In the genomic region with DNA sequence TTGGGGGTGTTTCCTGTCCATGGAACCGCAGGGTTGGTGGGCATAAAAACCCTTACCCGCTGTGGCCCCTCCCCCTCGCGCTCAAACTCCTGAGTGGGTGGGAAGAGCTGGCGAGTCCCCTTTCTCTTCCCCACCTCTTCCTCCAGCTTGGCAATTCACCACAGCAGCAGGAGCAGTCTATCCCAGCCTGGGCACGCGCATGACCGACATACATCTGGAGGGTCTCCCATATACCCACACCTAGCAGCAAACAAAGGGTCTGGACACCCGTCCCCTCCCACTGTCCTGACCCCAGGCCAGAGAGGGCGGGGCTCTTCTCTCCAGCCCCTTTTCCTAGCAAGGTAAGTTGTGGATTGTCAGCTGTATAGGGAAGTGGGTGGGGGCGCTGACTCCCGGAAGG, we compare ENCODE assay signal across 8 mouse cellular contexts. TPM values are rescaled to one million over a fixed set of nuclear protein-coding genes. Genes with fewer than 3 reads are reported as not detected.
A peak's percentile ranks its signal among the peaks of the same experiment; 100 is the strongest.
DNase-seq lines count a peak whose midpoint lies in the region; ATAC-seq and TF ChIP-seq lines count a peak whose summit lies in the region.

No protein-coding gene starts in this region.

- no peaks in the 10 kb centered on the region for H3K27me3 ChIP-seq in neural tube, embryonic 11.5 days (ENCODE audit: control insufficient read depth, insufficient read depth, low read length)
- no peaks in the 10 kb centered on the region for H3K27me3 ChIP-seq in limb, embryonic 11.5 days (ENCODE audit: control insufficient read depth, insufficient read depth, low read length)

- no peak overlapping the region for H3K27ac ChIP-seq in neural tube, embryonic 11.5 days (ENCODE audit: low read depth, low read length)
- H3K27ac ChIP-seq in limb, embryonic 11.5 days (replicated peaks; ENCODE audit: low read depth, low read length): 0 out of 2 replicates have a peak overlapping the region, but pooled peaks have one; percentile 15
- H3K27ac ChIP-seq in olfactory bulb, adult 2 months (ENCODE audit: insufficient read depth, low read depth, low read length): peak overlapping the region; percentile 2; the same call in 1 of the 2 replicates

- no peaks in the 10 kb centered on the region for H3K9me3 ChIP-seq in neural tube, embryonic 11.5 days (ENCODE audit: control insufficient read depth, low read length)
- no peaks in the 10 kb centered on the region for H3K9me3 ChIP-seq in limb, embryonic 11.5 days (ENCODE audit: control insufficient read depth, low read length)

- H3K36me3 ChIP-seq in neural tube, embryonic 11.5 days (ENCODE audit: control insufficient read depth, insufficient read depth, low read length): no peaks in the 10 kb centered on the region
- no peaks in the 10 kb centered on the region for H3K36me3 ChIP-seq in limb, embryonic 11.5 days (ENCODE audit: control insufficient read depth, insufficient read depth, low read length)

- H3K9ac ChIP-seq in neural tube, embryonic 11.5 days (ENCODE audit: low read length): peak overlapping the region; percentile 1; the same call in 1 of the 2 replicates
- H3K9ac ChIP-seq in limb, embryonic 11.5 days (ENCODE audit: low read length): peak overlapping the region; percentile 47; the same call in 1 of the 2 replicates

- peaks cover 9% of the 10 kb centered on the region for H3K4me1 ChIP-seq in neural tube, embryonic 11.5 days (ENCODE audit: control insufficient read depth, insufficient read depth, low read length)
- peaks cover 24% of the 10 kb centered on the region for H3K4me1 ChIP-seq in limb, embryonic 11.5 days (ENCODE audit: control insufficient read depth, insufficient read depth, low read length)
- H3K4me1 ChIP-seq in olfactory bulb, adult 2 months (ENCODE audit: control insufficient read depth, insufficient read depth, low read length): peaks cover 17% of the 10 kb centered on the region

- no peak for TF ChIP-seq CTCF in olfactory bulb, adult 2 months (IDR thresholded peaks at IDR 0.05; ENCODE audit: insufficient read depth, low read depth, low read length)

- TF ChIP-seq POLR2A in olfactory bulb, adult 2 months (IDR thresholded peaks at IDR 0.05; ENCODE audit: insufficient read depth, low read depth, low read length): no peak

- peak overlapping the region; percentile 0; the same call in 1 of the 2 replicates for H3K4me3 ChIP-seq in neural tube, embryonic 11.5 days (ENCODE audit: low read depth, low read length)
- H3K4me3 ChIP-seq in limb, embryonic 11.5 days (ENCODE audit: low read depth, low read length): peak overlapping the region; percentile 27
- H3K4me3 ChIP-seq in olfactory bulb, adult 2 months (ENCODE audit: insufficient read depth, low read depth, low read length): peak overlapping the region; percentile 37

- WGBS in neural tube, embryonic 11.5 days: 6% methylated on average over 12 of the region's 12 CpGs
- WGBS in limb, embryonic 11.5 days: 6% methylated on average over 12 of the region's 12 CpGs
- WGBS in olfactory bulb, adult 2 months: 4% methylated on average over 12 of the region's 12 CpGs

- ATAC-seq in neural tube, embryonic 11.5 days (ENCODE audit: insufficient read depth, low FRiP score, low TSS enrichment): no peak
- ATAC-seq in limb, embryonic 11.5 days (ENCODE audit: insufficient number of reproducible peaks, low FRiP score, low TSS enrichment, low read depth): peak; percentile 34; the same call in 1 of the 2 replicates

- H3K4me2 ChIP-seq in neural tube, embryonic 11.5 days (ENCODE audit: low read depth): peak overlapping the region; percentile 47
- peak overlapping the region; percentile 66 for H3K4me2 ChIP-seq in limb, embryonic 11.5 days (ENCODE audit: low read depth, severe bottlenecking)

- peak; percentile 25 for DNase-seq in embryo, embryonic 9.5 days (ENCODE audit: extremely low spot score)
- DNase-seq in embryo, embryonic 10.5 days (ENCODE audit: low spot score): no peak
- no peak for DNase-seq in neural tube, embryonic 11.5 days (ENCODE audit: low spot score)
- no peak for DNase-seq in neural tube, embryonic 10.5 days (ENCODE audit: extremely low spot score, low spot score)
- DNase-seq in limb, embryonic 11.5 days (ENCODE audit: low spot score): no peak
- DNase-seq in urinary bladder, postnatal 25 days (ENCODE audit: low spot score): no peak
- no peak for DNase-seq in adrenal gland, postnatal 36 days

RNA-seq across cellular contexts. Expression of gene Cdc37, which starts 3.5 kb away (rescaled TPM):
- polyA plus RNA-seq in neural tube, embryonic 11.5 days (2014; fragmentation: Nextera tagmentation; extraction: Ambion mirVana): 319 and 341 TPM in 2 replicates
- 407 and 424 TPM in 2 replicates for polyA plus RNA-seq in limb, embryonic 11.5 days (2014; fragmentation: Nextera tagmentation; extraction: Ambion mirVana)
- polyA plus RNA-seq in olfactory bulb, adult 2 months (2012; ENCODE audit: insufficient read depth, insufficient read length, low replicate concordance, missing spikeins): 282 TPM in 1 of 2 replicates, not detected in the other
- total RNA-seq in adrenal gland, postnatal 36 days (2021): 100 to 1,000 TPM; 180 to 201 TPM

RNA-seq across cellular contexts. Expression of gene Pde4a, which starts 12.2 kb away (rescaled TPM):
- 5.4 and 7.5 TPM in 2 replicates for polyA plus RNA-seq in neural tube, embryonic 11.5 days (2014; fragmentation: Nextera tagmentation; extraction: Ambion mirVana)
- 3.3 and 5.3 TPM in 2 replicates for polyA plus RNA-seq in limb, embryonic 11.5 days (2014; fragmentation: Nextera tagmentation; extraction: Ambion mirVana)
- not detected in 2 replicates for polyA plus RNA-seq in olfactory bulb, adult 2 months (2012; ENCODE audit: insufficient read depth, insufficient read length, low replicate concordance, missing spikeins)
- 10 to 100 TPM in 1 of 2 experiments, 1 to 10 TPM in 1; 8.6 to 10.6 TPM for total RNA-seq in adrenal gland, postnatal 36 days (2021)

RNA-seq across cellular contexts. Expression of gene Tyk2, which starts 22.3 kb away (rescaled TPM):
- 8.6 and 9.2 TPM in 2 replicates for polyA plus RNA-seq in neural tube, embryonic 11.5 days (2014; fragmentation: Nextera tagmentation; extraction: Ambion mirVana)
- polyA plus RNA-seq in limb, embryonic 11.5 days (2014; fragmentation: Nextera tagmentation; extraction: Ambion mirVana): 8.1 and 9.7 TPM in 2 replicates
- not detected in 2 replicates for polyA plus RNA-seq in olfactory bulb, adult 2 months (2012; ENCODE audit: insufficient read depth, insufficient read length, low replicate concordance, missing spikeins)
- total RNA-seq in adrenal gland, postnatal 36 days (2021): 10 to 100 TPM; 14.6 to 15.2 TPM
